ENCODE assay signal across 9 mouse cellular contexts in the genomic region with DNA sequence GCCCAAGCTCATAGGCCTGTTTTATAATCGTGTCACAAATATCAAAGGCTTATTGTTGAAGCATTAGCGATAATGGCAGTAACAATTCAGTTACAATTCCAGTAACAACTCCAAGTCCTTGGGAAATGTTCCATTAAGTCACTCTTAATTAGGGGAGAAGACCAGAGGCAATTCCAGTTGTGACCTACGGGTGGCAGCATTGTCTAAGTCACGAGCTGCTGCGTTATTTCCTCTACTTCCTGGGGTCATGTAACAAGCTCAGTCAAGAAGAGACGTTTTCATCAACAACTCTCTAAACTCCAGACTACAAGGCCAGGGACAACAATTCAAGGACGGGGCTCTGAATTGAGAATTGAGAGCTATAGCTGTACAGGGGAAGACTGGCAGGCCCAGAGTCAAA. TPM values are rescaled to one million over a fixed set of nuclear protein-coding genes. Genes with fewer than 3 reads are reported as not detected.
A peak's percentile ranks its signal among the peaks of the same experiment; 100 is the strongest.
DNase-seq lines count a peak whose midpoint lies in the region; ATAC-seq and TF ChIP-seq lines count a peak whose summit lies in the region.
"Had no signal": no experiment of that assay in that cellular context is flagged by ENCODE, and none has a peak within 500 bp of the region (broad histone marks: within the 10 kb centered on the region; RNA-seq: fewer than 3 reads in every experiment).

No protein-coding gene starts in this region.

- no peaks in the 10 kb centered on the region for H3K9me3 ChIP-seq in forebrain, postnatal 0 days (ENCODE audit: low read length)
- no peaks in the 10 kb centered on the region for H3K9me3 ChIP-seq in hindbrain, postnatal 0 days (ENCODE audit: low read length)

- no peak overlapping the region for H3K27ac ChIP-seq in forebrain, postnatal 0 days (ENCODE audit: low read depth, low read length)
- H3K27ac ChIP-seq in hindbrain, postnatal 0 days = no peak overlapping the region

- H3K36me3 ChIP-seq in forebrain, postnatal 0 days (ENCODE audit: insufficient read depth) = no peaks in the 10 kb centered on the region
- no peaks in the 10 kb centered on the region for H3K36me3 ChIP-seq in hindbrain, postnatal 0 days (ENCODE audit: insufficient read depth, low read length)

- ATAC-seq in forebrain, postnatal 0 days = peak; percentile 69; the same call in 1 of the 2 replicates
- ATAC-seq in hindbrain, postnatal 0 days = peak; percentile 56; the same call in 1 of the 2 replicates

- TF ChIP-seq CTCF in forebrain, postnatal 0 days (IDR thresholded peaks at IDR 0.05; ENCODE audit: low read depth) = peak; percentile 97
- peak; percentile 95 for TF ChIP-seq CTCF in hindbrain, postnatal 0 days (IDR thresholded peaks at IDR 0.05; ENCODE audit: low read depth)

- no peak overlapping the region for H3K4me3 ChIP-seq in forebrain, postnatal 0 days (ENCODE audit: low read depth, low read length)
- no peak overlapping the region for H3K4me3 ChIP-seq in hindbrain, postnatal 0 days (ENCODE audit: low read length)
- H3K4me3 ChIP-seq: erythroblast, embryonic 14.5 days had no signal

- no peak overlapping the region for H3K4me2 ChIP-seq in forebrain, postnatal 0 days (ENCODE audit: low read depth)
- H3K4me2 ChIP-seq in hindbrain, postnatal 0 days (ENCODE audit: low read depth, low read length) = no peak overlapping the region

- H3K4me1 ChIP-seq in forebrain, postnatal 0 days (ENCODE audit: insufficient read depth) = no peaks in the 10 kb centered on the region
- no peaks in the 10 kb centered on the region for H3K4me1 ChIP-seq in hindbrain, postnatal 0 days (ENCODE audit: insufficient read depth, low read length)

- DNase-seq in urinary bladder, adult 18-20 months (ENCODE audit: low spot score in 2 of 2) = peak; percentile 18 to 50
- no peak for DNase-seq in urinary bladder, postnatal 10 days (ENCODE audit: low spot score)
- DNase-seq in cerebellum, adult 11-12 months = peak; percentile 23
- peak; percentile 91 for DNase-seq in forebrain, postnatal 0 days
- peak; percentile 91 for DNase-seq in hindbrain, postnatal 0 days (ENCODE audit: low spot score)
- peak; percentile 74 to 75 for DNase-seq in left cerebral cortex, postnatal 25 days (ENCODE audit: low spot score in 2 of 2)
- DNase-seq in naive thymus-derived CD4-positive, alpha-beta T cell, adult 2 months (ENCODE audit: low read depth) = peak; percentile 76
- peak; percentile 42 for DNase-seq in telencephalon, adult 2 months (ENCODE audit: low read depth, low spot score)

- no peak overlapping the region for H3K9ac ChIP-seq in forebrain, postnatal 0 days
- no peak overlapping the region for H3K9ac ChIP-seq in hindbrain, postnatal 0 days (replicated peaks; ENCODE audit: low read length)

- 4% methylated on average over 7 of the region's 7 CpGs for WGBS in forebrain, postnatal 0 days
- WGBS in hindbrain, postnatal 0 days = 5% methylated on average over 7 of the region's 7 CpGs

- intact Hi-C loops in left cerebral cortex, postnatal 25 days (cut with DNase I) = loop anchor here (1.0 to 10.0 kb wide), 3 partner anchors 222 to 497 kb away; no protein-coding TSS in a partner anchor

- no peaks in the 10 kb centered on the region for H3K27me3 ChIP-seq in forebrain, postnatal 0 days (ENCODE audit: insufficient read depth, low read length)
- H3K27me3 ChIP-seq in hindbrain, postnatal 0 days (ENCODE audit: insufficient read depth, low read length) = no peaks in the 10 kb centered on the region

RNA-seq across cellular contexts. Expression of a gene that starts 21.2 kb away (rescaled TPM):
- 192 and 268 TPM in 2 replicates for total RNA-seq in forebrain, postnatal 0 days (2014; rRNA removed)
- 243 and 282 TPM in 2 replicates for polyA plus RNA-seq in forebrain, postnatal 0 days (2015; fragmentation: Nextera tagmentation; extraction: Ambion mirVana)
- total RNA-seq in hindbrain, postnatal 0 days (2014; rRNA removed) = 364 and 397 TPM in 2 replicates
- polyA plus RNA-seq in hindbrain, postnatal 0 days (2015; fragmentation: Nextera tagmentation; extraction: Ambion mirVana) = 291 and 316 TPM in 2 replicates
- 100 to 1,000 TPM; 114 to 117 TPM for total RNA-seq in left cerebral cortex, postnatal 25 days (2021)

RNA-seq across cellular contexts. Expression of a gene that starts 51.7 kb away (rescaled TPM):
- total RNA-seq in forebrain, postnatal 0 days (2014; rRNA removed) = not detected in 2 replicates
- not detected in 2 replicates for polyA plus RNA-seq in forebrain, postnatal 0 days (2015; fragmentation: Nextera tagmentation; extraction: Ambion mirVana)
- total RNA-seq in hindbrain, postnatal 0 days (2014; rRNA removed) = 0.37 TPM in 1 of 2 replicates, not detected in the other
- not detected in 2 replicates for polyA plus RNA-seq in hindbrain, postnatal 0 days (2015; fragmentation: Nextera tagmentation; extraction: Ambion mirVana)
- not detected for total RNA-seq in left cerebral cortex, postnatal 25 days (2021)
- polyA plus RNA-seq: erythroblast, embryonic 14.5 days had no signal
